Mouse (Mus musculus) splenic B cell, adult 2 months (primary cell): Measurements from ENCODE around the gene Arntl2.
A peak's percentile ranks its signal among the peaks of the same experiment; 100 is the strongest.

ENCODE experiments used
- DNase-seq: peaks from one replicate; pipeline ENCODE4 v3.0.0-alpha.2; 2011; ENCODE audit warnings: low read depth, low spot score
- H3K27me3 ChIP-seq: 2 replicates; pipeline ENCODE4 v1.6.1; 2012; ENCODE audit warnings: mild to moderate bottlenecking, low read length, moderate library complexity, mixed read lengths; ENCODE audit not compliant: control insufficient read depth, poor library complexity, insufficient read depth, severe bottlenecking
- H3K36me3 ChIP-seq: 2 replicates; pipeline ENCODE4 v1.6.1; 2012; ENCODE audit warnings: mild to moderate bottlenecking, low read length, moderate library complexity, mixed read lengths; ENCODE audit not compliant: control insufficient read depth, poor library complexity, insufficient read depth, severe bottlenecking

Arntl2 gene

GRCm38 (mm10) chr6:146821958-146822357, 26.1 kb downstream of the Arntl2 start:
- Histone ChIP-seq H3K27me3 (no peaks in the 10 kb centered on the region), H3K36me3 (no peaks in the 10 kb centered on the region)
- DNase-seq, result no peak

- Histone ChIP-seq H3K36me3 (no peaks in the 10 kb centered on the region), H3K27me3 (no peaks in the 10 kb centered on the region)
- peak; percentile 62 for DNase-seq
These were observed 29.1 kb downstream of the Arntl2 start for GRCm38 (mm10) chr6:146824727-146825486.

GRCm38 (mm10) chr6:146825487-146825773, 29.6 kb downstream of the Arntl2 start:
- H3K36me3 ChIP-seq, result no peaks in the 10 kb centered on the region
- DNase-seq, result no peak
- H3K27me3 ChIP-seq, result no peaks in the 10 kb centered on the region

GRCm38 (mm10) chr6:146831320-146831719, 35.5 kb downstream of the Arntl2 start:
- H3K27me3 ChIP-seq, result no peaks in the 10 kb centered on the region
- no peak for DNase-seq
- H3K36me3 ChIP-seq, result no peaks in the 10 kb centered on the region

GRCm38 (mm10) chr6:146833485-146834314, 37.8 kb downstream of the Arntl2 start:
- DNase-seq, result peak; percentile 57
- H3K36me3 ChIP-seq, result no peaks in the 10 kb centered on the region
- no peaks in the 10 kb centered on the region for H3K27me3 ChIP-seq

GRCm38 (mm10) chr6:146834342-146834741, 38.5 kb downstream of the Arntl2 start:
- H3K36me3 ChIP-seq, result no peaks in the 10 kb centered on the region
- no peaks in the 10 kb centered on the region for H3K27me3 ChIP-seq
- DNase-seq, result no peak

GRCm38 (mm10) chr6:146835784-146836183, 39.9 kb downstream of the Arntl2 start:
- no peak for DNase-seq
- H3K36me3 ChIP-seq, result no peaks in the 10 kb centered on the region

GRCm38 (mm10) chr6:146837316-146837715, 41.5 kb downstream of the Arntl2 start:
- Histone ChIP-seq H3K27me3 (no peaks in the 10 kb centered on the region), H3K36me3 (no peaks in the 10 kb centered on the region)
- no peak for DNase-seq

More at GRCm38 (mm10) chr6:146835784-146836183, 39.9 kb downstream of the Arntl2 start:
- no peaks in the 10 kb centered on the region for H3K27me3 ChIP-seq

- Histone ChIP-seq H3K27me3 (no peaks in the 10 kb centered on the region), H3K36me3 (no peaks in the 10 kb centered on the region)
- no peak for DNase-seq
These were observed 42.5 kb downstream of the Arntl2 start for GRCm38 (mm10) chr6:146838366-146838765.

- Histone ChIP-seq H3K36me3 (no peaks in the 10 kb centered on the region), H3K27me3 (no peaks in the 10 kb centered on the region)
- no peak for DNase-seq
These were observed 43.0 kb downstream of the Arntl2 start for GRCm38 (mm10) chr6:146838863-146839262.

GRCm38 (mm10) chr6:146844867-146845266, 49.0 kb downstream of the Arntl2 start:
- Histone ChIP-seq H3K36me3 (no peaks in the 10 kb centered on the region), H3K27me3 (no peaks in the 10 kb centered on the region)
- no peak for DNase-seq

- no peaks in the 10 kb centered on the region for H3K27me3 ChIP-seq
- no peak for DNase-seq
- no peaks in the 10 kb centered on the region for H3K36me3 ChIP-seq
These were observed 49.5 kb downstream of the Arntl2 start for GRCm38 (mm10) chr6:146845347-146845746.

GRCm38 (mm10) chr6:146845961-146846750, 50.3 kb downstream of the Arntl2 start:
- H3K36me3 ChIP-seq, result no peaks in the 10 kb centered on the region
- H3K27me3 ChIP-seq, result no peaks in the 10 kb centered on the region
- peak; percentile 29 for DNase-seq

- H3K27me3 ChIP-seq, result no peaks in the 10 kb centered on the region
- no peak for DNase-seq
These were observed 51.5 kb downstream of the Arntl2 start for GRCm38 (mm10) chr6:146847402-146847801.

GRCm38 (mm10) chr6:146848281-146848680, 52.4 kb downstream of the Arntl2 start:
- no peak for DNase-seq
- H3K36me3 ChIP-seq, result no peaks in the 10 kb centered on the region
- H3K27me3 ChIP-seq, result no peaks in the 10 kb centered on the region

More at GRCm38 (mm10) chr6:146847402-146847801, 51.5 kb downstream of the Arntl2 start:
- no peaks in the 10 kb centered on the region for H3K36me3 ChIP-seq
